Mouse (Mus musculus) thymus, adult 2 months (tissue): ENCODE measurements around the gene E030018B13Rik.

Source experiments
- CTCF ChIP-seq: fragments of 200-500 bp; IDR thresholded peaks from 2 replicates; pipeline ENCODE4 v1.5.1; 2012; ENCODE audit warnings: mild to moderate bottlenecking, control low read depth, low read length, moderate library complexity, borderline replicate concordance; ENCODE audit not compliant: control insufficient read depth, poor library complexity, insufficient read depth; ENCODE audit errors: extremely low read depth
- POLR2A ChIP-seq: fragments of 200-500 bp; IDR thresholded peaks from 2 replicates; pipeline ENCODE4 v1.6.1; 2012; ENCODE audit warnings: mild to moderate bottlenecking, low read length, control low read depth, moderate library complexity; ENCODE audit not compliant: control insufficient read depth, poor library complexity, insufficient read depth; ENCODE audit errors: extremely low read depth

GRCm38 (mm10) chr7:63873880-63874279 lies 42.8 kb upstream of the E030018B13Rik start:
- no peak for TF ChIP-seq CTCF
- TF ChIP-seq POLR2A = no peak
